Mouse (Mus musculus) kidney, adult 2 months (tissue): ENCODE measurements around the gene Tox3.

Experiments used
- CTCF ChIP-seq: fragments of 200-500 bp; conservative IDR thresholded peaks from 2 replicates; pipeline ENCODE4 v1.5.1; 2011; ENCODE audit warnings: low read depth, mild to moderate bottlenecking, control low read depth, low read length, moderate library complexity, mixed read lengths; ENCODE audit not compliant: insufficient read depth, insufficient read length
- POLR2A ChIP-seq: fragments of 200-500 bp; IDR thresholded peaks from one replicate; pipeline ENCODE4 v1.6.1; 2011; ENCODE audit warnings: low read depth, low read length, control low read depth

GRCm38 (mm10) chr8:90371611-90372222, 23.6 kb upstream of the Tox3 start:
- TF ChIP-seq CTCF (no peak), POLR2A (no peak)
